Mouse (Mus musculus) heart, embryonic 14.5 days (tissue): ENCODE measurements around the gene Abcb11. TPM values are rescaled to one million over a fixed set of nuclear protein-coding genes. Genes with fewer than 3 reads are reported as not detected.
A peak's percentile ranks its signal among the peaks of the same experiment; 100 is the strongest.
"Not testable (repeated sequence)": the region's sequence is repeated elsewhere in the genome, so short reads cannot be mapped to it uniquely, and the experiment has no call there.

Experiments
- ATAC-seq: fragments of 200-750 bp; cut with Nextera tagmentation; 2 replicates; pipeline ENCODE4 v1.8.0; 2017; ENCODE audit warnings: low read depth, moderate TSS enrichment; ENCODE audit not compliant: insufficient number of reproducible peaks, insufficient read depth, low FRiP score
- H3K27ac ChIP-seq, 2 experiments: fragments of 200-500 bp in 1 of 2; fragments of 300-500 bp in 1 of 2; sonication (generic) in 1 of 2; replicated peaks in 1 of 2; 2 replicates each; pipeline ENCODE4 v1.5.1; 2012 to 2014; ENCODE audit warnings: low read depth in 2 of 2, low read length in 2 of 2, control low read depth in 1 of 2, mild to moderate bottlenecking in 1 of 2, mixed read lengths in 1 of 2; ENCODE audit not compliant: control insufficient read depth in 1 of 2, insufficient read depth in 1 of 2
- H3K27me3 ChIP-seq: fragments of 300-500 bp; sonication (generic); 2 replicates; pipeline ENCODE4 v1.6.1; 2014; ENCODE audit warnings: mild to moderate bottlenecking, low read length, control low read depth; ENCODE audit not compliant: control insufficient read depth, insufficient read depth
- H3K36me3 ChIP-seq: fragments of 300-500 bp; sonication (generic); 2 replicates; pipeline ENCODE4 v1.6.1; 2014; ENCODE audit warnings: mild to moderate bottlenecking, control low read depth, low read length, mixed read lengths; ENCODE audit not compliant: control insufficient read depth, insufficient read depth
- H3K4me1 ChIP-seq, 2 experiments: fragments of 200-500 bp in 1 of 2; fragments of 300-500 bp in 1 of 2; sonication (generic) in 1 of 2; 2 replicates each; pipeline ENCODE4 v1.6.1; 2012 to 2014; ENCODE audit warnings: low read length in 2 of 2, control low read depth in 1 of 2, mixed read lengths in 1 of 2; ENCODE audit not compliant: control insufficient read depth in 2 of 2, insufficient read depth in 2 of 2
- H3K4me2 ChIP-seq: fragments of 300-500 bp; sonication (generic); 2 replicates; pipeline ENCODE4 v1.6.1; 2014; ENCODE audit warnings: mild to moderate bottlenecking, low read length
- H3K4me3 ChIP-seq, 2 experiments: fragments of 200-500 bp in 1 of 2; fragments of 300-500 bp in 1 of 2; sonication (generic) in 1 of 2; 2 replicates each; pipeline ENCODE4 v1.5.1; 2012 to 2014; ENCODE audit warnings: low read length in 2 of 2, mild to moderate bottlenecking in 2 of 2, control low read depth in 1 of 2, low read depth in 1 of 2, moderate library complexity in 1 of 2; ENCODE audit not compliant: control insufficient read depth in 1 of 2, insufficient read depth in 1 of 2
- H3K9ac ChIP-seq: fragments of 300-500 bp; sonication (generic); 2 replicates; pipeline ENCODE4 v1.6.1; 2014; ENCODE audit warnings: mild to moderate bottlenecking, low read length
- H3K9me3 ChIP-seq: fragments of 300-500 bp; sonication (generic); 2 replicates; pipeline ENCODE4 v1.6.1; 2016; ENCODE audit warnings: low read length, control low read depth; ENCODE audit not compliant: control insufficient read depth
- WGBS: fragments of 180-500 bp; shearing (Covaris S2); extraction: QIAGEN DNeasy Blood & Tissue Kit; methylation state at CpG from one replicate; pipeline ENCODE4 v1.1.7; 2014; 5-methylcytosine and 5-hydroxymethylcytosine counted together
- polyA plus RNA-seq: library from polyadenylated mRNA; unstranded; fragments of >200 nt; fragmentation: Nextera tagmentation; extraction: Ambion mirVana; gene quantifications from 2 replicates; pipeline ENCODE4 v1.2.1, GENCODE M21; 2014

Abcb11 gene
- polyA plus RNA-seq, 1 experiment from 2014 or later = not detected

DNA sequence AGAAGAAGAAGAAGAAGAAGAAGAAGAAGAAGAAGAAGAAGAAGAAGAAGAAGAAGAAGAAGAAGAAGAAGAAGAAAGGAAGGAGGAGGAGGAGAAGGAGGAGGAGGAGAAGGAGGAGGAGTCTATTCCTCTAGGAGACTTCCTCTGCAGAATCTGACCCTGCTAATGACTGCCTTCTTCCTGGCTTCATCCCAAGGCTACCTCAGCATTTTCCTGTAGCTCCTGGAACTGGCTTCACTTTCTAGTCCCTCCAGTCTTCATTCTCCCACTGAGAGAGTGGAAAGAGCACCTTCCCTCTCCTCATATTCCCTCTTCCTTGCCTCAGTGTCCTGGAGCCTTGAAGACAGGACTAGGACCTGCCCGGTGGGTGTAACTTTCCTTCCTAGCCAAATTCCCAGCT lies 22.9 kb upstream of the Abcb11 start:
- no peak overlapping the region for H3K4me2 ChIP-seq
- H3K27ac ChIP-seq = no peak overlapping the region
- H3K4me1 ChIP-seq = no peaks in the 10 kb centered on the region
- 95% methylated on average over 1 of the region's 1 CpGs for WGBS
- H3K36me3 ChIP-seq = no peaks in the 10 kb centered on the region
- H3K9me3 ChIP-seq = no peaks in the 10 kb centered on the region
- ATAC-seq = no peak
- no peak overlapping the region for H3K4me3 ChIP-seq
- H3K27me3 ChIP-seq = no peaks in the 10 kb centered on the region
- no peak overlapping the region for H3K9ac ChIP-seq

DNA sequence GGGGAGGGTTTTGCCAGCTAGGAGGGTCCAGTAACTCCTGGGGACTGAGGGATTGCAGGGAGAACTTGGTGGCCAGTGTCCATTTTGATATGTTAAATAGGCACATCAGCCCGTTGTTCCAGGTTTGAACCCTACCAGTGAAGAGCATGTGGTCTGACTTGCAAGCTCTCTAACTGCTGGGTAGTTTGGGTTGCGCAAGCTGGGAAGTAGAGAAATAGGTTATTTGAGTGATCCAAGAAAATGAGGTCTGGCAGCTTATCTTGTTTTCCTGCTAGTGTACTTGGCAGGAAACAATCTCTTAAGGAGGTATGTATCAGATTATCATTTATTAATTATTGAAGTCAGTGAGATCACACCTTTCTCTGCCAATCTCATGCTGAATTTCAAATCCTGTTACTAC lies 22.4 kb upstream of the Abcb11 start:
- Histone ChIP-seq H3K36me3 (no peaks in the 10 kb centered on the region), H3K4me3 (no peak overlapping the region), H3K4me1 (no peaks in the 10 kb centered on the region), H3K9ac (no peak overlapping the region), H3K27me3 (no peaks in the 10 kb centered on the region), H3K27ac (no peak overlapping the region), H3K4me2 (no peak overlapping the region), H3K9me3 (no peaks in the 10 kb centered on the region)
- WGBS = 77% methylated on average over 2 of the region's 2 CpGs
- ATAC-seq = no peak

DNA sequence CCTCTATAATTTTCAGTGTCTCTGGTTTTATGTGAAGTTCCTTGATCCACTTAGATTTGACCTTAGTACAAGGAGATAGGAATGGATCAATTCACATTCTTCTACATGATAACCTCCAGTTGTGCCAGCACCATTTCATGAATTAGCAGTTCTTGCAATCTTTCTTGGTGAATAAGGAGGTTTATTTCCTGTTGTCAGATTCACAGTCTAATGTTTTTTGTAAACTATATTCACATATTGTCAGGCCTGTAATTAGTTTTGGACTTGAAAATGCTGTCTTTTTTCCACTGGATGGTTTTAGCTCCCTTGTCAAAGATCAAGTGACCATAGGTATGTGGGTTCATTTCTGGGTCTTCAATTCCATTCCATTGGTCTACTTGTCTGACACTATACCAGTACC lies 13.0 kb upstream of the Abcb11 start:
- ATAC-seq = peak; percentile 100
- not testable (repeated sequence) for H3K36me3 ChIP-seq, H3K4me1 ChIP-seq, H3K9me3 ChIP-seq, H3K9ac ChIP-seq, H3K27ac ChIP-seq, H3K4me2 ChIP-seq, H3K27me3 ChIP-seq, H3K4me3 ChIP-seq

DNA sequence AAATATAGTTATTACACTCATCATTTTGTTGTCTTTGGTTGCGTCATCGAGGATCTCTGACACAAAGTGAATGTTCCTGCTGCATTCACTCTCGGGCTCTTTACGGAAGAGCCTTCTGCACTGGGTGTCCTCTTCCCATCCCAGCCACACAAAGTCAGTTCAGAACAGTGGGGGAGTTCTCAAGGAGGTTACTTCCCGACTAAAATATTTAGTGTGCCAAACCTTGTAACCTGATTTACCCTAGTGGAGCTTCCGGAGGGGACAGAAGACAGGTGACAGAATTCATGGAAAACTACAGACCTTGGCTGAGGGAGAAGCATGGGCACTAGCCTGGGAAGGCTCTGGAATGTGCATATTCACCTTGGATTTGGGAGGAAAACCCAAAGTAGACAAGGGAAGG lies 910 bp downstream of the Abcb11 start:
- no peak for ATAC-seq
- Histone ChIP-seq H3K9me3 (no peaks in the 10 kb centered on the region), H3K4me1 (no peaks in the 10 kb centered on the region), H3K4me3 (no peak overlapping the region), H3K9ac (no peak overlapping the region), H3K36me3 (no peaks in the 10 kb centered on the region), H3K27me3 (no peaks in the 10 kb centered on the region), H3K27ac (no peak overlapping the region), H3K4me2 (no peak overlapping the region)
- WGBS = 88% methylated on average over 6 of the region's 6 CpGs

DNA sequence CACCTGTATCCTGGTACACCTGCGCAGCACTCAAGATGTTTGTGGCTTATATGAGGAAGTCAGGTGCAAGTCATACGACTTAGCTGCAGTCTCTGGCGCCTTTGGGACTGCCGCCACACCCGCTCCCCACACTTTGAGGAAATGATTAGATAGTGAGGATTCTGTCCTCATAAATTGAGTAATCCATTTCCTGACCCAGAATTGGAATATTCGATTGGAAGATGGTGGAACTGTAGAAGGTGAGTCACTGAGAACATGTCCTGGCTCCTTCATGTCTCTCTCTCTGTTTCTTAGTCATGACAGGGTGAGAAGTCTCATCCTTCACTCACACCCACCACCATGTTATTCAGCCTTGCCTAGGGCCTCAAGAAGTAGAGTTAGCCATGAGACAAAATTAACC lies 10.9 kb downstream of the Abcb11 start:
- not testable (repeated sequence) for H3K4me3 ChIP-seq, H3K9ac ChIP-seq, H3K4me1 ChIP-seq, H3K4me2 ChIP-seq, H3K36me3 ChIP-seq, ATAC-seq, H3K27me3 ChIP-seq, H3K9me3 ChIP-seq, H3K27ac ChIP-seq
- WGBS = 70% methylated on average over 5 of the region's 6 CpGs

DNA sequence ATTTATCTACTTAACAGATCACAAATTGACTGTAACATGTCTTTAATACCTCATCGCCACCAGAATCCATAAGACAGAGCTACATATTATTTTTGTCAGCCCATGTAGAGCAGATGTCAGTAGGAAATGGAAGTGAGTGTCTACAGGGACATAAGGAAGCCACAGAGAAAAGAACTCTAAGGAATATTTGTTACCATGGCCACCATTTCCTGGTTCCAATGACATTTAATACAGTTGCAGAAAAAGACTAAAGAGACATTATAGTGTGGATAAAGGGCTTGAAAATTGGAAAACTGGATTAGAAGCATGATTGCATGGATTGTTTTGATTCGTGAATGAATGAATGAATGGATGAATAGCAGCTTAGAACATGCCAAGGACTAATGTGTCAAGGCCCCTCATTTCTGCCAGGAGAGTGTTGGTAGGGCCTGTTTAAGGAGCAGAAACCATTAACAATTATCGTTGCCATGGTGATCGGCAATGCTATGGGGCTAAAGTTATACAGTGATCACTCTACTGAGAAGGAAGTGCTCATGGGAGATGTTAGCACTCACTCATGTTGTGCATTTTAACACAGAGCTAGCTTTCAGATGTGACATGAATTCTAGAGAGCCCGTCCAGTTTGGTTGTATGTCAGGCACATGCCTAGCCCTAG lies 13.8 kb downstream of the Abcb11 start:
- Histone ChIP-seq H3K36me3 (no peaks in the 10 kb centered on the region), H3K4me3 (no peak overlapping the region), H3K27me3 (no peaks in the 10 kb centered on the region), H3K4me1 (no peaks in the 10 kb centered on the region), H3K9ac (no peak overlapping the region), H3K4me2 (no peak overlapping the region), H3K27ac (no peak overlapping the region), H3K9me3 (no peaks in the 10 kb centered on the region)
- ATAC-seq = no peak
- WGBS = 79% methylated on average over 5 of the region's 5 CpGs

DNA sequence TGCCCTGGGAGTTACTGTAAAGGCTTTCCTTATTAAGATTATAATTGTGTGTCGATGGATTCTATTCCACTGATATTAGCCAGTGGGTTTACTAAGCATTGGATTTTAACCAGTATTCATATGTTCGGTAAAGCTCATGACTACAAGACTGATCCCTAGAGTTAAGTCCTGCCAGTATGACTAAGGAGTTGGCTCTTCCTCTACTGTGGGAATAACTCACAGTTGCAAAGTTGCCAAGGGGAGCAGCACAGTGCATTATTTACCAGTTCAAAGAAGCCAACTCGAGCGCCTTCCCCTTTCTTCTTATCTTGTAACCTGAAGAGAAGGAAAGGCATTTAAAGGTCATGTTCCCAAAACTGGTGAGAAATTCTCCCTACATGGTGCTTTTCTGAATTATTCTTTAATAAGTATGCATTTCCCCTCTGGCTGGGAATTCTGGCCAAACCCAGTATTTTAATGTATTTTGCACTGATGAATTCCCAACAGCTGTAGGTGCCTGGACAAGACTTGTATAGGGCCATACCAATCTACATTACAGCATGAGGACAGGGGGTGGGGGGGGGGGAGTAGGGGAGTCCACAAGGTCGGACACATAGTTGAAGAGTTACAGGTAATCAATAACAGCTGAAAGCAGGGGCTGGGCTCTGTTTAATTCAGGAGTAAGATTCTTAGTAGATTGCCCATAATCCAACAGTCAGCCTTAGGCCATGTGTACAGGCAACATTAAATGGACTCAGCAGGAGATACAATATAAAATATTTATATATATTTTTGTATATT lies 17.3 kb downstream of the Abcb11 start:
- no peak overlapping the region for H3K9ac ChIP-seq
- no peak overlapping the region for H3K27ac ChIP-seq
- H3K9me3 ChIP-seq = no peaks in the 10 kb centered on the region
- no peak overlapping the region for H3K4me3 ChIP-seq
- H3K4me1 ChIP-seq = no peaks in the 10 kb centered on the region
- WGBS = 69% methylated on average over 5 of the region's 5 CpGs
- H3K36me3 ChIP-seq = no peaks in the 10 kb centered on the region
- ATAC-seq = no peak
- no peaks in the 10 kb centered on the region for H3K27me3 ChIP-seq
- no peak overlapping the region for H3K4me2 ChIP-seq

DNA sequence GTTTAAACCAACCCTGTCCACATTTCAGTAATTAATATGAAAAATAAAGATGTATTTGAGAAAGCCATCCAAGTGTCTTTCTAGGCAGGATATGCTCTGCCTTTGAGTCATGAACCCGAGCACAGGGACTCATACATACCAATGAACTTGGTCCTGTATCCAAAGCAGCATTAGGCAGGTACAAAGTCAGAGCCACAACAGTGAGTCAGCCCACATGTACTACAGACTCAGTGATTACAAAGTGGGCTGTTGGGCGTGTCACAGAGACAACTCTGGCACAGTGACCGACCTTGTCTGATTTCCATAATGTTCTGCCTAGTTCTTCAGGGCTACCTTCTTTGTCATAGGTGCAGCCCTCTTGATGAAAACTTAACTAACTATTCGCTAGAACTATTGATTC lies 19.4 kb downstream of the Abcb11 start:
- no peak overlapping the region for H3K9ac ChIP-seq
- no peaks in the 10 kb centered on the region for H3K36me3 ChIP-seq
- no peaks in the 10 kb centered on the region for H3K4me1 ChIP-seq
- no peak overlapping the region for H3K4me2 ChIP-seq
- H3K27ac ChIP-seq = no peak overlapping the region
- H3K27me3 ChIP-seq = no peaks in the 10 kb centered on the region
- no peak for ATAC-seq
- no peaks in the 10 kb centered on the region for H3K9me3 ChIP-seq
- H3K4me3 ChIP-seq = no peak overlapping the region
- 78% methylated on average over 4 of the region's 4 CpGs for WGBS
